10 mouse cellular contexts compared by ENCODE assay signal in the genomic region with DNA sequence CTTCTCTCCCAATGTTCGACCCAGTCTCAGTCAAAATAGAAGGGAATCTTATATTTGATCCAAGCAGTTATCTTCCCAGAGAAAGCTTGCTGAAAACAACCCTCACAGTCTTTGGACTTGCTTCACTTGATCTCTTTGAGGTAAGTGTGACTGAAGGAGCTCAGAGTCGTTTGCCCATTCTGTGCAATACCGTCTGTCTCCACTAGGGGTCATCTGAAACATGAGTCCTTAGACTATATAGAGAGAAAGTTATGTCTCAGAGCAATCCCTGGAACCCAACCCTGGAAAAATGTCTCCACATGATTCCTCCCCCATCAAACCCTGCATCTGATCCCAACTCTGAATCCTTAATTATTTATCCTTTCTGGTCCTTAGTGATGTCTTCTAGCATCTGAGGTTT. TPM values are rescaled to one million over a fixed set of nuclear protein-coding genes. Genes with fewer than 3 reads are reported as not detected.
A peak's percentile ranks its signal among the peaks of the same experiment; 100 is the strongest.
DNase-seq lines count a peak whose midpoint lies in the region; ATAC-seq lines count a peak whose summit lies in the region.
"Had no signal": no experiment of that assay in that cellular context is flagged by ENCODE, and none has a peak within 500 bp of the region (broad histone marks: within the 10 kb centered on the region; RNA-seq: fewer than 3 reads in every experiment).

No protein-coding gene starts in this region.

- WGBS in hindbrain, embryonic 11.5 days = 13% methylated on average over 3 of the region's 3 CpGs
- 8% methylated on average over 3 of the region's 3 CpGs for WGBS in hindbrain, embryonic 16.5 days
- WGBS in intestine, embryonic 14.5 days = 10% methylated on average over 3 of the region's 3 CpGs

- H3K4me1 ChIP-seq in hindbrain, embryonic 11.5 days (replicated peaks; ENCODE audit: control insufficient read depth, insufficient read depth, low read length) = no peaks in the 10 kb centered on the region
- no peaks in the 10 kb centered on the region for H3K4me1 ChIP-seq in hindbrain, embryonic 16.5 days (ENCODE audit: control insufficient read depth, insufficient read depth, low read depth, low read length)
- H3K4me1 ChIP-seq in intestine, embryonic 14.5 days (replicated peaks; ENCODE audit: control insufficient read depth, insufficient read depth, low read length) = no peaks in the 10 kb centered on the region
- H3K4me1 ChIP-seq: embryonic facial prominence, embryonic 15.5 days; liver, embryonic 15.5 days had no signal

- no peak overlapping the region for H3K4me2 ChIP-seq in hindbrain, embryonic 11.5 days (replicated peaks; ENCODE audit: low read depth, low read length)
- no peak overlapping the region for H3K4me2 ChIP-seq in hindbrain, embryonic 16.5 days (ENCODE audit: low read length)
- no peak overlapping the region for H3K4me2 ChIP-seq in intestine, embryonic 14.5 days (ENCODE audit: low read length)
- H3K4me2 ChIP-seq: embryonic facial prominence, embryonic 15.5 days; liver, embryonic 15.5 days had no signal

- no peak overlapping the region for H3K4me3 ChIP-seq in hindbrain, embryonic 11.5 days (ENCODE audit: low read depth, low read length)
- H3K4me3 ChIP-seq in hindbrain, embryonic 16.5 days (ENCODE audit: low read length) = no peak overlapping the region
- no peak overlapping the region for H3K4me3 ChIP-seq in intestine, embryonic 14.5 days (ENCODE audit: low read depth, low read length)
- H3K4me3 ChIP-seq: embryonic facial prominence, embryonic 15.5 days; liver, embryonic 15.5 days had no signal

- no peaks in the 10 kb centered on the region for H3K9me3 ChIP-seq in hindbrain, embryonic 11.5 days (ENCODE audit: control insufficient read depth, low read length)
- no peaks in the 10 kb centered on the region for H3K9me3 ChIP-seq in hindbrain, embryonic 16.5 days (ENCODE audit: control insufficient read depth, low read length)
- H3K9me3 ChIP-seq in intestine, embryonic 14.5 days (ENCODE audit: control insufficient read depth, low read length) = no peaks in the 10 kb centered on the region
- H3K9me3 ChIP-seq: embryonic facial prominence, embryonic 15.5 days; liver, embryonic 15.5 days had no signal

- DNase-seq in hindbrain, embryonic 11.5 days (ENCODE audit: low spot score) = peak; percentile 84
- DNase-seq in A20 (ENCODE audit: low read depth, low spot score) = peak; percentile 65
- peak; percentile 73 for DNase-seq in R1 (ENCODE audit: low read depth, low spot score)
- peak; percentile 89 for DNase-seq in embryo, embryonic 10.5 days (ENCODE audit: low spot score)
- peak; percentile 80 for DNase-seq in intestine, embryonic 14.5 days (ENCODE audit: low spot score)
- peak; percentile 67 for DNase-seq in lung, postnatal 36 days
- peak; percentile 26 for DNase-seq in thymus, postnatal 14 days

- ATAC-seq in hindbrain, embryonic 11.5 days (ENCODE audit: low FRiP score) = peak; percentile 59
- no peak for ATAC-seq in hindbrain, embryonic 16.5 days
- ATAC-seq in intestine, embryonic 14.5 days (replicated peaks; ENCODE audit: low FRiP score, low TSS enrichment, low read depth) = 0 out of 2 replicates have a peak, but pooled peaks have one; percentile 60

- no peak overlapping the region for H3K27ac ChIP-seq in hindbrain, embryonic 11.5 days (ENCODE audit: low read depth, low read length)
- H3K27ac ChIP-seq in hindbrain, embryonic 16.5 days (ENCODE audit: low read depth, low read length) = no peak overlapping the region
- no peak overlapping the region for H3K27ac ChIP-seq in intestine, embryonic 14.5 days (ENCODE audit: low read depth)
- H3K27ac ChIP-seq: embryonic facial prominence, embryonic 15.5 days; liver, embryonic 15.5 days had no signal

- H3K9ac ChIP-seq in hindbrain, embryonic 11.5 days (ENCODE audit: low read depth, low read length) = no peak overlapping the region
- no peak overlapping the region for H3K9ac ChIP-seq in hindbrain, embryonic 16.5 days (ENCODE audit: low read depth, low read length)
- no peak overlapping the region for H3K9ac ChIP-seq in intestine, embryonic 14.5 days (ENCODE audit: low read length)
- H3K9ac ChIP-seq: embryonic facial prominence, embryonic 15.5 days; liver, embryonic 15.5 days had no signal

- H3K27me3 ChIP-seq in hindbrain, embryonic 11.5 days (ENCODE audit: control insufficient read depth, insufficient read depth, low read length) = no peaks in the 10 kb centered on the region
- H3K27me3 ChIP-seq in hindbrain, embryonic 16.5 days (replicated peaks; ENCODE audit: control insufficient read depth, insufficient read depth, low read length) = no peaks in the 10 kb centered on the region
- H3K27me3 ChIP-seq in intestine, embryonic 14.5 days (replicated peaks; ENCODE audit: control insufficient read depth, insufficient read depth, low read length) = no peaks in the 10 kb centered on the region
- H3K27me3 ChIP-seq: embryonic facial prominence, embryonic 15.5 days; liver, embryonic 15.5 days had no signal

- H3K36me3 ChIP-seq in hindbrain, embryonic 11.5 days (ENCODE audit: control insufficient read depth, insufficient read depth, low read length) = no peaks in the 10 kb centered on the region
- H3K36me3 ChIP-seq in hindbrain, embryonic 16.5 days (ENCODE audit: control insufficient read depth, insufficient read depth, low read length) = no peaks in the 10 kb centered on the region
- no peaks in the 10 kb centered on the region for H3K36me3 ChIP-seq in intestine, embryonic 14.5 days (ENCODE audit: control insufficient read depth, insufficient read depth, low read length)
- H3K36me3 ChIP-seq: embryonic facial prominence, embryonic 15.5 days had no signal

RNA-seq across cellular contexts. Expression of gene Apob, which starts 13.4 kb away (rescaled TPM):
- polyA plus RNA-seq in hindbrain, embryonic 11.5 days (2014; fragmentation: Nextera tagmentation; extraction: Ambion mirVana) = 0.12 and 0.28 TPM in 2 replicates
- 0.04 TPM in 2 replicates for polyA plus RNA-seq in hindbrain, embryonic 16.5 days (2015; fragmentation: Nextera tagmentation; extraction: Ambion mirVana)
- polyA plus RNA-seq in intestine, embryonic 14.5 days (2014; fragmentation: Nextera tagmentation; extraction: Ambion mirVana) = 40.7 and 43.5 TPM in 2 replicates

Comparison
In these comparisons a context has a peak if more than half of its experiments do, and no peak if none do; other contexts are left out.
1. DNase-seq: peak in every context shown above with its lines; median percentile 89 in embryo, embryonic 10.5 days; 84 in hindbrain, embryonic 11.5 days; 80 in intestine, embryonic 14.5 days; 73 in R1; 67 in lung, postnatal 36 days; 65 in A20; 26 in thymus, postnatal 14 days.
2. RNA of gene Apob, which starts 13.4 kb away (polyA plus RNA-seq): 40.7 to 43.5 TPM in intestine, embryonic 14.5 days; 0.12 to 0.28 TPM in hindbrain, embryonic 11.5 days and 0.04 TPM in hindbrain, embryonic 16.5 days; every median in the first group is over 10 times any median in the second.